8 mouse cellular contexts compared by ENCODE assay signal in the genomic region with DNA sequence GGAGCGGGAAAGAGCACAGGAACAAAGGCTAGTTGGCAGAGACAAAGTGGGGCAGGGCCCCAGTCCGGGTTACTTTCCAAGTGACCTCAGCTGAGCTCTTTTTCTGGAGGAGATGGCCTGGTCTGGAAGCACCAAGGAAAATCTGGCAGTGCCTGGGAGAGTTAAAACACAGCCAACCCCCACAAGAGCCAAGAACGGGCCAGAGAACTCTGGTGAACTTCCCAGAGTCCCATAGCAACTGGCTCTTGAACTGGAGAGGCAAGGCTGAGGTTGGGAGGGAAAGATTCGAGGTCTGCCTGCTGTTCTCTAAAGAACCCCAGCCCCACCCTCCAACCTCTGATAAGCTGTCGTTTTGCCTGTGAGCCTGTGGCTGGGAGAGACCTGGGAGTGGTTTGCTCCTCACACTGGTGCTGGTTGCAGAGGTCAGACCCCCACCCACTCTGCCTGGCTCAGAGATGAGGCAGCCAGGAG. TPM values are rescaled to one million over a fixed set of nuclear protein-coding genes. Genes with fewer than 3 reads are reported as not detected.
DNase-seq lines count a peak whose midpoint lies in the region; ATAC-seq lines count a peak whose summit lies in the region.

No protein-coding gene starts in this region.

- no peaks in the 10 kb centered on the region for H3K36me3 ChIP-seq in liver, embryonic 12.5 days

- DNase-seq in kidney, adult 8-10 months: peak; percentile 51 to 67
- DNase-seq in kidney, postnatal 4 days: no peak
- peak; percentile 37 for DNase-seq in ES-CJ7 (ENCODE audit: low read depth, low spot score)
- DNase-seq in adrenal gland, postnatal 25 days: peak; percentile 21
- DNase-seq in heart, postnatal 25 days (ENCODE audit: low spot score): peak; percentile 77
- no peak for DNase-seq in cerebellum, postnatal 4 days (ENCODE audit: low spot score in 2 of 2)

- no peaks in the 10 kb centered on the region for H3K9me3 ChIP-seq in liver, embryonic 12.5 days (replicated peaks)

- 0 out of 2 replicates have a peak, but pooled peaks cover 4% of the 10 kb centered on the region for H3K4me1 ChIP-seq in liver, embryonic 12.5 days

- no peak for ATAC-seq in CD4-positive, CD25-positive, alpha-beta regulatory T cell, adult 4 months
- no peak for ATAC-seq in liver, embryonic 12.5 days

- no peak overlapping the region for H3K27ac ChIP-seq in liver, embryonic 12.5 days

- H3K4me2 ChIP-seq in liver, embryonic 12.5 days: no peak overlapping the region

- no peak overlapping the region for H3K4me3 ChIP-seq in liver, embryonic 12.5 days

- no peaks in the 10 kb centered on the region for H3K27me3 ChIP-seq in liver, embryonic 12.5 days (replicated peaks)

- H3K9ac ChIP-seq in liver, embryonic 12.5 days: no peak overlapping the region

- 42% methylated on average over 5 of the region's 5 CpGs for WGBS in liver, embryonic 12.5 days (ENCODE audit: insufficient replicate concordance)

- intact Hi-C loops in heart, postnatal 25 days (cut with DNase I): no loop called here

RNA-seq across cellular contexts. Expression of a gene that starts 50.5 kb away (rescaled TPM):
- total RNA-seq in adrenal gland, postnatal 25 days (2021): 6.7 and 7.0 TPM in 2 replicates
- 10 to 100 TPM in 1 of 2 experiments, 1 to 10 TPM in 1; 9.8 to 13.1 TPM for total RNA-seq in heart, postnatal 25 days (2021)
- not detected for polyA plus RNA-seq in CD4-positive, CD25-positive, alpha-beta regulatory T cell, adult 4 months (2017; shearing (Covaris generic))
- 2.1 and 2.6 TPM in 2 replicates for polyA plus RNA-seq in liver, embryonic 12.5 days (2016; fragmentation: Nextera tagmentation; extraction: Ambion mirVana)

Comparison
In these comparisons a context has a peak if more than half of its experiments do, and no peak if none do; other contexts are left out.
1. DNase-seq: peak in kidney, adult 8-10 months (2 of 2), ES-CJ7 (single experiment), adrenal gland, postnatal 25 days (single experiment) and heart, postnatal 25 days (single experiment); none in kidney, postnatal 4 days (0 of 2) and cerebellum, postnatal 4 days (0 of 2).